Mouse (Mus musculus) layer of hippocampus, adult 2 months (tissue): Measurements from ENCODE around the gene Grin1. TPM values are rescaled to one million over a fixed set of nuclear protein-coding genes. Genes with fewer than 3 reads are reported as not detected.

Experiments used
- DNase-seq, 2 experiments: peaks; one replicate each; pipeline ENCODE4 v3.0.0; 2022; ENCODE audit warnings: low spot score in 2 of 2
- H3K27ac ChIP-seq: fragments of 200-600 bp; 2 replicates; pipeline ENCODE4 v1.8.1; 2022
- H3K4me3 ChIP-seq: fragments of 200-600 bp; 2 replicates; pipeline ENCODE4 v1.8.1; 2022; ENCODE audit warnings: mild to moderate bottlenecking
- CTCF ChIP-seq: fragments of 200-600 bp; conservative IDR thresholded peaks from 2 replicates; pipeline ENCODE4 v1.8.1; 2022; ENCODE audit warnings: antibody characterized with exemption, mild to moderate bottlenecking, moderate library complexity
- total RNA-seq, 2 experiments: library from RNA; stranded (reverse); gene quantifications; 2 replicates each; pipeline ENCODE4 v1.2.3; 2021

Gene Grin1
- total RNA-seq, 2 experiments from 2014 or later = 443 to 449 TPM

DNA sequence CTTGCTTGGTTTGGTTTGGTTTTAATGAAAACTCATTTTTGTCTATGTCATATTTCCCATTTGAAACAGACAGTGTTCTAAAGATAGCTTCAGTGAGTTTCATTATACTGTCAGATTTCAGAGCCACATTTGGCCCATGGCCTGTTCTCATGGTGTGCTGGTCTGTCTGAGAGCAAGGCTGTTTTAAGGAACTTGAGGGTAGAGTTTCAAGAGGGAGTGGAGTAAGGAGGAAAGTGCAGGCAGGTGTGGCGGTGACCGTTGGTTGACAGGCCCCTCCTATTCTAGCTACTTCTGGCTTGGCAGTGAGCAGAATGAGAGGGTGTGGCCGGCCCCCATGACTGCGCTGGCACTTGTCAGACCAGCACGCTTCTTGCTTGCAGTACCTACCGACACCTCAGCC lies 19.3 kb upstream of the Grin1 start:
- no peak for DNase-seq
- peak overlapping the region; percentile 24; the same call in 1 of the 2 replicates for H3K27ac ChIP-seq

DNA sequence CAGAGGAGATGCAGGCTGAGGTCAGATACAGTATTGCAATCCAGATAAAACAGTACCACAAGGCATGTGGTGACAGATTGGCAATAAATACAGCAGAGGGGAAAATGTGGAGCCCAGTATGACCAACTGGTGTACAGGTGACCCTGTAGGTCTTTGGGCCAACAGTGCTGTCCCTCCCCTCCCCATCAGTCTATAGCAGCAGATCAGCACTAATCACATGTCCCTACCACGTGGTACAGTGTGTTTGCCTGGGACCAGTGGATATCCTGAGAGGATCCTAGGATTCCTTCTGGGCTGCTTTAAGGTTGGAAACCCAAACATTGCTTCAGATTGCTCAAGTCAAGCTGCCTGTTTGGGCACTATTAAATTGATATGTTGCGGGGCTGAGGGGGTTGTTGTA lies 14.6 kb upstream of the Grin1 start:
- H3K27ac ChIP-seq = no peak overlapping the region
- DNase-seq = no peak
- H3K4me3 ChIP-seq = peak overlapping the region; percentile 97
- TF ChIP-seq CTCF = no peak

More for the DNA sequence above, 19.3 kb upstream of the Grin1 start:
- TF ChIP-seq CTCF = no peak
- no peak overlapping the region for H3K4me3 ChIP-seq

DNA sequence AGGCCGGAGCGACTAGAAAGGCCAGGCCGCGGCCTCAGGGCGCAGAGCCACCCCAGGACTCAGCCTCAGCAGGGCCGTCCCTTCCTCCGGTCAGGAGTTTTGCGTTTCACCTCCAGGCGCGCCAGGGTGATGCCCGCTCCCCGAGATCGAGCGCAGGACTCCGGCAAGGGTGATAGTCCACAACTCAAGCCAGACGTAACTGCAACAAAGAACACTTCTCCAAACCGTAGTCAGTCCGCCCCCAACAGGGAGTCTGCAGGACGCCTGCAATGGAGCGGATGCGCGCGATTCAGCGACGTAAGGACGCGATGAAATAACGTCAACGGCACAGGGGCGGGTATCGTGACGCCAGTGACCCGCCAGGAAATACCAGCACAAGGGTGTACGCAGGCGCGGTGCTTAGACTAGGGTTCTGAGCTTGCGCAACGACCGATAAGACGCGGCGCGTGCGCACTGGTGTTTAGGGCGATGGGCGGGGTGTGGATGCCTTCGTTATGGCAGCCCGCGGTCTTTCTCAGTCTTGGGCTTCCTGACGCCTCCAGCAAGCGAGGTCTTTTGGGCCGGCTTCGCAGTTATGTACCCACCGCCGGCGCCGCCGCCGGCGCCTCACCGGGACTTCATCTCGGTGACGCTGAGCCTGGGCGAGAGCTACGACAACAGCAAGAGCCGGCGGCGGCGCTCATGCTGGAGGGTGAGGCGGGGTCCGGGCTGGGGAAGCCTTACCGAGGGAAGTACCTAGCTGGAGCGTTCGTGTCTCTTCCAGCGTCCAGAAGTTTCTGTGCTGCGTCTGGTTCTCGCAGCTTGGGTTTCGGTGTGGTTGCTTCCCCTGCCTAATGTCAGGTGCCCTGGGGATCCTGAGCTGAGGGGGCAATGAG lies 13.5 kb upstream of the Grin1 start, which contains the start of gene Man1b1:
Gene Man1b1, plus strand, starts transcription at position 53 of the 875 bp plus-strand sequence.
- peak; percentile 52 for TF ChIP-seq CTCF
- peak; percentile 99 for DNase-seq
- peak within 1 kb of the TSS; percentile 97 for H3K4me3 ChIP-seq
- peak within 1 kb of the TSS; percentile 90 for H3K27ac ChIP-seq

DNA sequence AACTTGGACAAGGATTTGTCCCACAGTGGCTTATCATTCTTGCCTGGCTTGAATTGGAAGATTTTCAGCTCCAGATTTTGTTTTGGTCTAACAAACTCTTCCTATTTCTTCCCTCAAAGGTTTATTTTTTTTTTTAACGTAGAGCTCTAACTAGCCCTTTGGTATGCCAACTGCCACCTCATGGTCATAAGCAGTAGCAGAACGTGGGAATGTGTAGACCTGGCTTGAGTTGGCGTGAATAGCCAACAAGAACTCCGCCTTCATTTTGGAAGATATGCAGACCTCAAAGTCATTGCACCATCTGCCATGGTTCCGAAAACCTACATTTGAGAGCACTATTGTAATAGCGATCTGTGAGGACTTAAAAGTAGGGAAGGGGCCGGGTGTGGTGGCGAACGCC lies 12.5 kb upstream of the Grin1 start:
- DNase-seq = no peak
- no peak for TF ChIP-seq CTCF
- H3K27ac ChIP-seq = no peak overlapping the region
- H3K4me3 ChIP-seq = peak overlapping the region; percentile 97

DNA sequence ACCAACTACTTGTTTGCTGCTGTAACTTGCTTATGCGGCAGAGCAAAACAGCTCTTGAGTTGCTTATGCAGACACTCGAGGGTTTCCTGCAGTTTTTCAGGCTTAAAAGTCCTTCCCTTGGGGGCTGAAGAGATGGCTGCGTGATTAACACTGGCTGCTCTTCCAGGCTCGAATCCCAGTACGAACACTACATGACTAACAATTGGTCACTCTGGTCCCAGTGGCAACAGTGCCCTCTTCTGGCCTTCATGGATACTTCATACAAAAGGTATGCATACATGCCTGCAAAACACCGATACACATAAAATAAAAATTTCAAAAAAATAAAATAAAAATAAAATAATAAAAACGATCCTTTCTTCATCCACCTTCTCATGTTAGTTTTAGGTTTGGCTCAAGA lies 9.5 kb upstream of the Grin1 start:
- TF ChIP-seq CTCF = peak; percentile 77
- H3K4me3 ChIP-seq = no peak overlapping the region
- H3K27ac ChIP-seq = no peak overlapping the region
- DNase-seq = no peak

DNA sequence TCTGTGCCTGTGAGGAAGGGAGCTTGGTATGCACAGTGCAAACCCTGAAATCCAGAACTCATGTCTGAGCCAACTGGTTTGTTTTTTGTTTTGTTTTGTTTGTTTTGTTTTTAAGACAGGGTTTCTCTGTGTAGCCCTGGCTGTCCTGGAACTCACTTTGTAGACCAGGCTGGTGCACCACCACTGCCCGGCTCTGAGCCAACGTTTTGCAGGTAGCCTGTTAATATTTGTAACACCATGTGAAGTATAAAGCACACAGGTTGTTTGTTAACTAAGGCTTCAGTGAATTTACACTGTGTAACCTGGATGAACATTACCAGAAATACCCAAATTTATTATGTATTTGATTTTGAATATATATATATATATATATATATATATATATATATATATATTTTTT lies 7.0 kb upstream of the Grin1 start:
- TF ChIP-seq CTCF = no peak
- H3K27ac ChIP-seq = no peak overlapping the region
- H3K4me3 ChIP-seq = no peak overlapping the region
- no peak for DNase-seq

DNA sequence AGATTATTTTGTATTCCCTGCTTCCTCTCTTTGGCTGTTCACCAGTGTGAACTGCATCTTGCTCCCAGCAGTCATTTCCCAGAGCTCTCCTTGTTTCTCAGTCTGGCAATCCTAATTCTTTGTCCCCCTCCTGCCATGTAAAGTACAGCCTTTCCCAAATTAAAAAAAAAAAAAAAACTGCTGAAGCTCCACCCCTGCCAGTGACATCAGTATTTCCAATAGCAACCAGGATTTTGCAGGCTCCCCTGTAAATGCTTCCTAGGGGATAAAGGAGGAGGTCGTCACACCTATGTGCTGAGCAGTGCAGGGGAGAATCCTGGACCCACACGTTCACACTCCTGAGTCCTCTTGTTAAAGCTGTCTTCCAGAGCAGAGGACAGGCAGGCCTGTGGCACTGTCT lies 1.1 kb upstream of the Grin1 start:
- Histone ChIP-seq H3K27ac (peak overlapping the region; percentile 51; the same call in 1 of the 2 replicates), H3K4me3 (no peak overlapping the region)
- TF ChIP-seq CTCF = no peak
- no peak for DNase-seq

DNA sequence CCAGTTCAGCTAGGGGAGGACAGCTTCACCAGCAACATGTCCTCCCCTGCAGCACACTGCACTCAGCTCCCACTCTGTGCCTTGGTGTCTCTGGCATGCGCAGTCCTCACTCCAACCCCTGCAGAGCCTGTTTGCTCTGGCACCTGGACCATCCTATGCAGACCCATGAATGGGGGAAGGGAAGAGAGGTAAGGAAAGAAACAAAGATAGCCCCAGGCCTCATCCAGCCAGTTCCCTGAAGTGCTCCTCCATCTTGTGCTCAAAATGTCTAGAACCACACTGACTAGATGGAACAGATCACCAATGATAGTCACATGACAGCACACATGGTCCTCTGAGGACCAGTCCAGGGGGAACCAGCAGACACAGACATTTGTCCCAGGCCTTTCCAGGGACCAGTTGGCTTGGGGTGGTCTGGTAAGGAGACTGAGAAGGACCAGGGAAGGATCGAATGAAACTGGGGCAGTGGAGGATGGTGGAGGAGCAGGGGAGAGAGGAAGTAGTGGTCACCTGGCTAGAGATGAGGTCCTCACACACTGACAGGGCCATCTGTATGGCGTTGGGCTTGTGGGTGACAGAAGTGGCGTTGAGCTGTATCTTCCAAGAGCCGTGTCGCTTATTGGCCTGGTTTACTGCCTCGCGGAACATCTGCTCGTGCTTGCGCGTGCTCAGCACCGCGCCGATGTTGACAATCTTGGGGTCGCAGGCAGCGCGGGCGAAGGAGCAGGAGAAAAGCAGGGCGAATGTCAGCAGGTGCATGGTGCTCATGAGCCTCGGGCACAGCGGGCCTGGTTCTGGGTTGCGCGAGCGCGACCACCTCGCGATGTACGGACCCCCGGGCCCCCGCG lies 644 bp downstream of the Grin1 start:
- no peak for TF ChIP-seq CTCF
- peak overlapping the region; percentile 86 for H3K4me3 ChIP-seq
- DNase-seq = peak; percentile 44 to 48
- peak overlapping the region; percentile 99 for H3K27ac ChIP-seq

DNA sequence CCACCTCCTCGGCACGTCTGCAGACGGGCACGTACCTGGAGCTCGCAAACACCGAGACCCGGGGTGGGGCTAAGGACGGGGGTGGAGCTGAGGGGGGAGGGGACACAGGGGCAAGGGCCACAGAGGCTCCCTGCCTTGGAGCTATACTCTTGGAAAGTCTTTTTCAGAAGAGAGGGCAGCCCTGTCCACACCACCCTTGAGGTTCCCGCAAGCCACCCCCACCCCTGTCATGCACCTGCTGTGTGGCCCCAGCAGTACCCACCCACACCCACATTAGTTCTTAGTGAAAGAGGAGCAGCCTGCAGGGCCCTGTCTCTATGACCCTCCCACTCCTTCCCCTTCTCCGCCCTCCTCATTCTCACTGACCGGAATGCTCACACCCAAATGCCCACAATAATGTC lies 7.5 kb downstream of the Grin1 start:
- no peak for TF ChIP-seq CTCF
- no peak for DNase-seq
- no peak overlapping the region for H3K4me3 ChIP-seq
- H3K27ac ChIP-seq = 0 out of 2 replicates have a peak overlapping the region, but pooled peaks have one; percentile 2

DNA sequence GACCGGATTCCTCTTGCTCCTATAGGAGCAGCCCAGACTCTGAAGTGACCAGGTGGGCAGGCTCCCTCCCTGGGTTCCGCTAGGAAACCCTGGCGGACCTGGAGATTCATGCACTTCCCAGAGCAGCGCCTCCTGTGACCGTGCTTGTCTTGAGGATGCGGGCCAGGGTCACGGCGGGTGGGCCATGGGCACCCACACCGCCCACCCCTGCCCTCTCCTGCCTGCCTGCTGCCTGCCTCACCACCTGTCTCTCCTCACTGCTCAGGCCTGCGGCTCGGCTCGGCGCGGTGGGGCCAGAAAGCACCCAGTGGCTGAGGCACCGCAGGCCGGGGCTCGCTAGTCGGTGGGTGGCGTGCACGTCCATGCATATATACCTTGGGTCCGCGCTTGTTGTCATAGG lies 8.0 kb downstream of the Grin1 start:
- H3K4me3 ChIP-seq = no peak overlapping the region
- H3K27ac ChIP-seq = peak overlapping the region; percentile 2; the same call in 1 of the 2 replicates
- no peak for DNase-seq
- TF ChIP-seq CTCF = no peak

DNA sequence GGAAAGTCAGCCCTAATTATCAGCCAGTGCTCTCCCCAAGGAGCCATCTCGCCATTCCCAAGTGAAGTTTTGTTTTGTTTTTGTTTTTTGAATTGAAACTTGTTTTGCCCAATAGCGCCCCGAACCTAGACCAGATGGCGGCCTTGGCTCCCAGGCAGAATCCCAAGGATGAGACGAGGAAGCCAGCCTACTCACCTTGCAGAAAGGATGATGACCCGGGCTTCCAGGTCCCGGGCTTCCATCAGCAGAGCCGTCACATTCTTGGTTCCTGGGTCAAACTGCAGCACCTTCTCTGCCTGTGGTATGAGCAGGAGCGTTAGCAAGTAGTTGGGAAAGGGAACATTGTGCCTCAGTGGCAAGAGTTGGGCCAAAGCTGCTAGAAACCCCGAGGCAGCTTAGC lies 8.8 kb downstream of the Grin1 start:
- Histone ChIP-seq H3K4me3 (no peak overlapping the region), H3K27ac (no peak overlapping the region)
- no peak for DNase-seq
- TF ChIP-seq CTCF = no peak

DNA sequence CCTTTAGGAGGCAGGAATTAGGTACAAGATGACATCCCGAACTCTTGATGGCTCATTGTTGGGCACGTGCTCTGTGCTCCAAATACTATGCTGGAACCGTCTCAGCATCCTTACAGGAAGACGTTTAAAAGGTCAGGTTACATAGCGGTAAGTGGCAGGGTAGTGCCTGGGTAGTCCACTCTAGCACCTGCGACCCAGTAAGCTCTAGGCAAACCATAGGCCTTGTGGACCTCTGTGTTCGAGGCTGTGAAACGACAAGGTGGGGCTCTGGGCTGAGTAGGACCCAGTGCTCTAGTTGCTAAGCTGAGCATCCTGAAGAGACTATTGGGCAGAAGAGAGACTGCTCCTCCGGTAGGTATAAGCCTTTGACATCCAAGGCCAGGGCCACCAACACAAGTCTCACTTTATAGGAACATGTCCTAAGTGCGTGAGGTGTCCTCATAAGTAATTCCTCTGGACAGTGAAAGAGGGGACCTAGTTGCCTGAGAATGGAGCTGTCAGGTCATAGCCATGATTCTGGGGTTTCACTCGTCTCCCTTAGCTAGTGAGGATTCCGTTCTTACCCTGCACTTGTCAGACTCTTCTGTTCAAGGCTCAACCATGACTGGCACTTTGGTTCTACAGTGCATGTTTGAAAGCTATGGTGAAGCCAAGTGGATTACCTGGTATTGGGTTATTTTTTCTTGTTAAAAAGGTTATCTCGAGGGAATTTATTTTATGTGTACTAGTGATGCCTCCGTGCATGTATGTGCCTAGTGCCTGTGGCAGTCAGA lies 13.2 kb downstream of the Grin1 start:
- no peak for TF ChIP-seq CTCF
- DNase-seq = no peak
- Histone ChIP-seq H3K27ac (peak overlapping the region; percentile 51; the same call in 1 of the 2 replicates), H3K4me3 (no peak overlapping the region; the same call in 1 of the 2 replicates)
